Mouse (Mus musculus) erythroblast, embryonic 14.5 days (primary cell): Measurements from ENCODE around the gene 6030445D17Rik.

Experiments used
- GATA1 ChIP-seq: IDR thresholded peaks from 2 replicates; pipeline ENCODE4 v1.6.1; 2012; ENCODE audit warnings: low read length, inconsistent platforms, mixed read lengths
- TAL1 ChIP-seq: IDR thresholded peaks from 3 replicates; pipeline ENCODE4 v1.6.1; 2012; ENCODE audit warnings: low read length, inconsistent platforms, mixed read lengths

DNA sequence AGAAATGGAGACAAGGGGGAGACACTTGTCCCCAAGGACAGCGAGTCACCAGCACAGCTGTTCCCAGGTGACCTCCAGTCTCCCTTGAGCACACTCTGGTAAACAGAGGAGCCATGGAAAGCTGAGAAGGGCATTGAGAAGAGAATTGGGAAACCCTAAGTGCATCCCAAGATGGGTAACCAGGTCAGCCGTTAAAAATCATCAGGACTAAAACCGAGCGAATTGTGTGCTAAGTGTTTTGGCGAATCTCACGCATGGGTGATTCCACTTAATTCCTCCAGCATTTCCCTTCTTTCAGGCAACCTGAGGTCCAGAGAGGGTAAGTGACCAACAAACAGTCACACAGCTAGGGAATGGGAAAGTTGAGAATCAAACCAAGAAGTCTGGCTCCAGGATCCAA, 42.7 kb upstream of the 6030445D17Rik start:
- TF ChIP-seq GATA1 = no peak
- no peak for TF ChIP-seq TAL1
